In genomic region chr7:127026984-127027726, GRCm38 (mm10) we compare ENCODE assay signal across 8 mouse cellular contexts. TPM values are rescaled to one million over a fixed set of nuclear protein-coding genes. Genes with fewer than 3 reads are reported as not detected.
A peak's percentile ranks its signal among the peaks of the same experiment; 100 is the strongest.
DNase-seq lines count a peak whose midpoint lies in the region; ATAC-seq lines count a peak whose summit lies in the region.

Maz (minus strand) TSS chr7:127027037.

- H3K9me3 ChIP-seq in intestine, embryonic 14.5 days (ENCODE audit: control insufficient read depth, low read length), result no peaks in the 10 kb centered on the region

- no peaks in the 10 kb centered on the region for H3K27me3 ChIP-seq in intestine, embryonic 14.5 days (replicated peaks; ENCODE audit: control insufficient read depth, insufficient read depth, low read length)

- ATAC-seq in intestine, embryonic 14.5 days (replicated peaks; ENCODE audit: low FRiP score, low TSS enrichment, low read depth), result peak; percentile 88

- peak within 1 kb of the TSS; percentile 98 for H3K27ac ChIP-seq in intestine, embryonic 14.5 days (ENCODE audit: low read depth)

- intact Hi-C loops in left cerebral cortex, postnatal 14 days (cut with DNase I), result loop anchor here (5.0 kb wide), 1 partner anchor 145 kb away; the partner anchor contains the start of gene Taok2

- under 1% methylated on average over 43 of the region's 63 CpGs for WGBS in intestine, embryonic 14.5 days

- H3K36me3 ChIP-seq in intestine, embryonic 14.5 days (ENCODE audit: control insufficient read depth, insufficient read depth, low read length), result peaks cover 65% of the 10 kb centered on the region

- peak within 1 kb of the TSS; percentile 91 for H3K4me3 ChIP-seq in intestine, embryonic 14.5 days (ENCODE audit: low read depth, low read length)

- H3K9ac ChIP-seq in intestine, embryonic 14.5 days (ENCODE audit: low read length), result peak within 1 kb of the TSS; percentile 98

- H3K4me2 ChIP-seq in intestine, embryonic 14.5 days (ENCODE audit: low read length), result peak within 1 kb of the TSS; percentile 99

- DNase-seq in adrenal gland, adult 18-20 months (ENCODE audit: low spot score in 2 of 2), result peak; percentile 98
- peak; percentile 99 for DNase-seq in embryo, embryonic 11 days
- peak; percentile 100 for DNase-seq in gastrocnemius, postnatal 25 days
- DNase-seq in intestine, embryonic 14.5 days (ENCODE audit: low spot score), result peak; percentile 98
- DNase-seq in left cerebral cortex, postnatal 14 days (ENCODE audit: low spot score in 2 of 2), result peak; percentile 100
- DNase-seq in mesoderm, embryonic 11.5 days (ENCODE audit: low read depth, low spot score), result peak; percentile 99
- DNase-seq in right cerebral cortex, postnatal 36 days (ENCODE audit: low spot score in 2 of 2), result peak; percentile 98 to 99
- peak; percentile 100 for DNase-seq in yolk sac, embryonic 10.5 days (ENCODE audit: low spot score)

- H3K4me1 ChIP-seq in intestine, embryonic 14.5 days (replicated peaks; ENCODE audit: control insufficient read depth, insufficient read depth, low read length), result peaks cover 27% of the 10 kb centered on the region

RNA-seq across cellular contexts. Expression of gene Maz, which starts in this region (rescaled TPM):
- 100 to 1,000 TPM in 1 of 2 experiments, 10 to 100 TPM in 1; 86.0 to 132 TPM for total RNA-seq in adrenal gland, adult 18-20 months (2021)
- total RNA-seq in gastrocnemius, postnatal 25 days (2021), result 10 to 100 TPM; 64.0 to 66.1 TPM
- 55.1 and 61.9 TPM in 2 replicates for polyA plus RNA-seq in intestine, embryonic 14.5 days (2014; fragmentation: Nextera tagmentation; extraction: Ambion mirVana)
- 100 to 1,000 TPM; 260 to 271 TPM for total RNA-seq in left cerebral cortex, postnatal 14 days (2021)

Comparison
In these comparisons a context has a peak if more than half of its experiments do, and no peak if none do; other contexts are left out.
1. Peak in every context shown above with its lines: DNase-seq, ATAC-seq, H3K4me3 ChIP-seq and H3K27ac ChIP-seq.